Mouse (Mus musculus): ENCODE results near the gene 2700081O15Rik. TPM values are rescaled to one million over a fixed set of nuclear protein-coding genes. Genes with fewer than 3 reads are reported as not detected.

The 2700081O15Rik gene
- total RNA-seq, 2 experiments from 2014 or later = 70.8 to 72.1 TPM

Small RNA genes lying within 50 kb of the gene (microRNA-seq; reads per million reads assigned to microRNA genes)
- gene Mir6991 = 1.3 to 2.7 reads per million in 2 experiments

Other genes starting within 250 kb of the 2700081O15Rik start
- gene Otub1, start 211.3 kb upstream of the 2700081O15Rik start, total RNA-seq (2021) = 100 to 1,000 TPM; 202 to 240 TPM
- 100 to 1,000 TPM; 688 to 834 TPM for gene Cox8a, start 200.0 kb upstream of the 2700081O15Rik start, total RNA-seq (2021)
- 10 to 100 TPM; 36.3 to 45.6 TPM for gene Naa40, start 176.4 kb upstream of the 2700081O15Rik start, total RNA-seq (2021)
- gene Rcor2, start 150.3 kb upstream of the 2700081O15Rik start, total RNA-seq (2021) = 10 to 100 TPM; 22.7 to 24.1 TPM
- gene Mark2, start 75.8 kb upstream of the 2700081O15Rik start, total RNA-seq (2021) = 100 to 1,000 TPM; 102 to 110 TPM
- gene Spindoc, start 34.6 kb upstream of the 2700081O15Rik start, total RNA-seq (2021) = 10 to 100 TPM; 39.0 to 45.6 TPM
- 100 to 1,000 TPM; 769 to 828 TPM for gene Rtn3, start 65.7 kb downstream of the 2700081O15Rik start, total RNA-seq (2021)
- 10 to 100 TPM; 21.8 to 22.4 TPM for gene Atl3, start 76.4 kb downstream of the 2700081O15Rik start, total RNA-seq (2021)
- gene Pla2g16, start 139.8 kb downstream of the 2700081O15Rik start, total RNA-seq (2021) = 10 to 100 TPM; 10.1 to 13.5 TPM
- under 1 TPM; 0.54 to 0.66 TPM for gene Lgals12, start 189.6 kb downstream of the 2700081O15Rik start, total RNA-seq (2021)
- gene Hrasls5, start 194.9 kb downstream of the 2700081O15Rik start, total RNA-seq (2021) = not detected

Data from layer of hippocampus, postnatal 10 days (tissue).